Mouse (Mus musculus) inflammation-experienced regulatory T-cells, adult 6 months (primary cell): ENCODE data around the gene Rhox12. TPM values are rescaled to one million over a fixed set of nuclear protein-coding genes. Genes with fewer than 3 reads are reported as not detected.

ENCODE experiments used
- ATAC-seq: one replicate; pipeline ENCODE4 v1.8.0; 2017
- polyA plus RNA-seq, 3 experiments: library from polyadenylated mRNA; unstranded; fragments of 100-300 nt; shearing (Covaris generic); gene quantifications; one replicate each; pipeline ENCODE4 v1.2.1; 2017

Gene Rhox12
- not detected for polyA plus RNA-seq

DNA sequence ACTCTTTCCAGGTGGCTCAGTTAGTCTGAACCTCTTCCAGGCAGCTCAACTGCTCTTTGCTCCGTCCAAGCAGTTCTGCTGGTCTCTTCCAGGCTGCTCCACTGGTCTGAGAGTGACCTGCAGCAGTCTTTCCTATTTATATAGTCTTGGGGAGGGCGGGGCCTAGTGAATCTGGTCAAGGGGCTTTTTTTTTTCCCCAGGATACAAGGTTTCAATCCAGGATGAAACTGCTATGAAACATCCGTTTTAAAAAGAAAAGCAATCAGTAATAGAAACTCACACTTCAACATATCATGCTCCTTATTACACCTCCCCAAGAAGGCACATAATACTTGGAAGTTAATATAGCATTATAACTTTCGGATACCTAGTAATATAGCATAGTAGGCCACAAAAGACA, at the start of gene Rhox12:
Gene Rhox12, minus strand, starts transcription at position 101 of the 400 bp plus-strand sequence.
- ATAC-seq: no peak

DNA sequence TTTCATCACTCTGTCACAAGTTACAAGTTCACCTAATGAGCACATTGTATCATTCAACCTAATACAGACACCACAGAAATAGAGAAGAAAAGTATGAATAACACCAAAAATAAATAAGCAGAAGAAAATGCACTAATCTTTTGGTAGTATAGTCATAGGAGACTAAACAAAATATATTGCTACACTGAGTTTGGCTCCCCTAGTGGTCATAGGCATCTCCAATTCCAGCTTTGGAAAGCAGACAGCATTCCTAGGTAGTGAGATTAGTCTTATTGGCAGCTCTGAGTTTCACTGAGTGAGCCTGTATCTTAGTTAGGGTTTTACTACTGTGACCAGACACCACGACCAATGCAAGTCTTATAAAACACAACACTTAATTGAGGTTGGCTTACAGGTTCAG, 48.4 kb upstream of the Rhox12 start:
- no peak for ATAC-seq

DNA sequence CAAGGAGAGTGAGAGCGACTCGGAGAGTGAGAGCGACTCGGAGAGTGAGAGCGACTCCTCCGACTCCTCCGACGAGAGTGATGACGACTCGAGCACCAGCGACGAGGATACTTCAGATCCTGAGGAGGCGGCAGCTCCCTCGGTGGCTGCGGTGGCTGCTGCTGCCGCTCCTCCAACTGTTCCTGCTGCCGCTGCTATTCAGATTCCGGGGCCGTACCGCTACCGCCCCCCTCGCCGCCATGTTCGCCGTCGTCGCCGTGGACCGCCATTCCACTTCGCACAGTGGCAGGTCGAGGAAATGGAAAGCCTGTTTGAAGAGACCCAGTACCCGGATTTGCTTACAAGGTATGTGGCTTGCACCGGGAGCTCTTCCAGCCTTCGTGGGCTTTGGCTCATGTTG, 10.8 kb upstream of the Rhox12 start:
- no peak for ATAC-seq

DNA sequence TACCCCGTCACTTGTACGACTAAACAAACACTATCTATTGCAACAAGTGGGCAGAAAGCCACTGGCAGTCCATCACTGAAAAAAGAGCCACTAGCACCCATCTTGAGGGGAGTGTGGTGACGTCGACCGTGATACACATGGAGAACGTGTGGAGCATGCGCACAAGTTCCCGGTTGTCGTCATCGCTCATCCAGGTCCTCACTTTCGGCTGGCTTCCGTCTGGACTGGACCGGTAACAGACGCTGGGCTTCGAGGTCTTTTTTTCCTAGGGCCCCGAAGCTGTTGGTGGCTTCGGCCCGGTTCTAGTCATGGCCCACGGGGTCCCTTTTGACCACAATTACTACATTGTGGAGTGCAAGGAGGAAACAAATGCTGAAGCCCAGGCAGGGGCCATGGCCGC, 10.3 kb upstream of the Rhox12 start, which contains the start of gene Rhox13:
Gene Rhox13, plus strand, starts transcription at position 238 of the 400 bp plus-strand sequence.
- ATAC-seq: no peak

DNA sequence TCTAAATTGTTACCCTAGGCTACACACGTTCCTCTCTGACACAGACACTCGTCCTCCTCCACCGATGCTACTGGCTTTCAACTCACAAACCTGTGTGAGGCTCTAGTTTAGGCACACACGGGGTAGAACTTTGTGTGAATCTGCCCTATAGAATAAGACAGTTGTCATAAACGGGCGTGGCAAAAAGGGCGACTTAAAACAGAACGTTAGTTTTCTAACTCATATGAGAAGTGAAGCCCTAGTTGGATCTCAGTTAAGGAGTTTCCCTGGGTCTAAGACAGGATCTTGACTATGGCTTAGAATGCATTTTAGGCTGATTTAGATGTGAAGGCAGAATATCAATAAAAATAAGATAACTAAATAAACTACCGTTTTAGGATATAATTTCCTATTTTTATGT, 25.7 kb downstream of the Rhox12 start, which contains the start of gene Rhox11:
Gene Rhox11, minus strand, starts transcription at position 101 of the 400 bp plus-strand sequence.
- no peak for ATAC-seq

DNA sequence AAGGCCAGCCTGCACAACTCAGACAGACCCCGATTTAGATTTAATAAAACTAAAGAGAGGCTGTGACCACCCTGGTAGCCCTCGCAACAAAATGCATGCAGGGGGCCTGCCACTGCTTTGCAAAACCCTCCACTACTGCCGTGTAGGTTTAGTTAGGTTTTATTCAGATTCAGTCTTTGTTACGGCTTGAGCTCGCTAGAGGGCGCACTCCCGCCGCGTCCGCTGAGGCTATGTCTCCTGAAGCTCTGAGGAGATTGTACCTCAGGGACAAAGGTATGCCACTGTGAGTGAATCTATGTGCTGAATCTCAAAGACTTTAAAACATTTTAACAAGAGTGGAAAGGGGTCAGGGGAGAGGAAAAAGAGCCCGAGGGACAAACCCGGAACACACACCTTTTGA, 26.5 kb downstream of the Rhox12 start:
- ATAC-seq: no peak

DNA sequence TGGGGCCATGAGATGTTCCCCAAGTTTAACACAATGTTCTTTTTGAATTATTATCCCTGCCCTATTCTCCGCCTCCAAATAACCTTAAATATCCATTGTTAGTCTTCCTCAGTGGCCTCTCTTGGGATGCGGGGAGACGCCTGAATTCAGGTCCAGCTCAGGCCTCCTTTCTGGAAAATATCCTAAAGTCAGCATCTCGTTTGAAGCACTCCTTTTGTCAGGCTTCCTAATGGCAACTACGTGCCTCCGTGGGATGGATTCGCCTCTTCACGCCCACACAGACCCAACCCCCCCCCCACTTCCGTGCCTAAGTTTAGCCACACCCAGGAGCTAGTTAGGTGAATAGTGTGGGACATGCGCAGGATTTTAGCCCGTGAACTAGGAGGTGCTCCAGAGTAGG, 44.5 kb downstream of the Rhox12 start, which contains the start of gene Rhox10:
Gene Rhox10, plus strand, starts transcription at position 301 of the 400 bp plus-strand sequence.
- ATAC-seq: no peak

DNA sequence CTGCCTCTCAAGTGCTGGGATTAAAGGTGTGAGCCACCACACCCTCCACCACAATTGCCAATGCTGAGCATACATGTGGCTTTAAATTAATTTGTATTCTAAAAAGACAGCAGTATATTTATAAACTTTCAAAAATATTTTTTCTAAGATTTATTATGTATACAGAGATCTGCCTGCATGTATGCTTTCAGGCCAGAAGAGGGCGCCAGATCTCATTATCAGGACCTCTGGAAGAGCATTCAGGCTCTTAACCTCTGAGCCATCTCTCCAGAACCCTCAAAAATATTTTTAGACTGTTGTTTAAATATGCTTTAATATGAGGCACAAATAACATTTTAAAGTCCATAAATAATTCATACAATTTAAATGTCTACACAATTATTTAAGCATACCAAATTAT, 49.2 kb downstream of the Rhox12 start:
- no peak for ATAC-seq

Other genes with a start within 250 kb of the Rhox12 start
- gene Rhox8, start 232.0 kb downstream of the Rhox12 start, polyA plus RNA-seq: under 1 TPM in 2 of 3 experiments, not detected in 1; 0.28 to 0.30 TPM
- gene Rhox7b, start 213.7 kb downstream of the Rhox12 start, polyA plus RNA-seq: not detected
- not detected for gene Rhox9, start 209.1 kb downstream of the Rhox12 start, polyA plus RNA-seq
- gene Btg1-ps1, start 92.1 kb downstream of the Rhox12 start, polyA plus RNA-seq: not detected
- not detected for gene Btg1-ps2, start 67.8 kb downstream of the Rhox12 start, polyA plus RNA-seq
- not detected for gene Rhox10, start 44.4 kb downstream of the Rhox12 start, polyA plus RNA-seq
- gene Rhox11, start 25.8 kb downstream of the Rhox12 start, polyA plus RNA-seq: not detected
- not detected for gene Rhox13, start 10.3 kb upstream of the Rhox12 start, polyA plus RNA-seq
- gene Zbtb33, start 78.9 kb upstream of the Rhox12 start, polyA plus RNA-seq: 1 to 10 TPM; 1.4 to 1.9 (median 1.5) TPM
- 1 to 10 TPM; 3.2 to 5.9 (median 5.8) TPM for gene Tmem255a, start 141.5 kb upstream of the Rhox12 start, polyA plus RNA-seq
- not detected for gene Atp1b4, start 205.3 kb upstream of the Rhox12 start, polyA plus RNA-seq